Mouse (Mus musculus): ENCODE measurements at regions not wholly inside any gene's neighbourhood (a gene's known extent, or its start where the extent isn't known, plus 50 kb on each side); places are given as distances from the start of the nearest gene placed in this dataset.

- TF ChIP-seq CTCF (IDR thresholded peaks at IDR 0.05; ENCODE audit: borderline replicate concordance, insufficient read depth, low read length) (no peak), POLR2A (IDR thresholded peaks at IDR 0.05; ENCODE audit: low read depth, low read length) (no peak)
These were observed 515.8 kb upstream of the Kif18a start for GRCm38 (mm10) chr2:108764703-108765102.

Measured in embryonic fibroblast, embryonic 13.5 days (primary cell).